Mouse (Mus musculus): Measurements from ENCODE around the gene Kctd21. TPM values are rescaled to one million over a fixed set of nuclear protein-coding genes. Genes with fewer than 3 reads are reported as not detected.

Gene Kctd21
- total and polyA plus RNA-seq, 2 experiments = 3.2 to 4.8 TPM

GRCm38 (mm10) chr7:97301321-97301720, 30.8 kb upstream of the Kctd21 start:
- H3K27me3 ChIP-seq (ENCODE audit: control insufficient read depth, insufficient read depth, low read length) = no peaks in the 10 kb centered on the region
- H3K27ac ChIP-seq (replicated peaks; ENCODE audit: insufficient read depth, low read depth, low read length) = no peak overlapping the region
- H3K79me2 ChIP-seq (ENCODE audit: control insufficient read depth, insufficient read depth, low read length) = no peaks in the 10 kb centered on the region
- no peak overlapping the region for H3K4me3 ChIP-seq (ENCODE audit: insufficient read depth, low read depth, low read length)
- DNase-seq (ENCODE audit: extremely low read depth, low read depth, low spot score) = no peak
- H3K4me1 ChIP-seq (ENCODE audit: control insufficient read depth, insufficient read depth, low read length) = no peaks in the 10 kb centered on the region
- no peaks in the 10 kb centered on the region for H3K36me3 ChIP-seq (ENCODE audit: control insufficient read depth, insufficient read depth, low read length)
- TF ChIP-seq CTCF (IDR thresholded peaks at IDR 0.05; ENCODE audit: low read depth, low read length) (no peak), POLR2A (IDR thresholded peaks at IDR 0.05; ENCODE audit: extremely low read depth, insufficient read depth, low read length) (no peak)
- H3K9ac ChIP-seq (ENCODE audit: low read depth, low read length) = no peak overlapping the region
- 87% methylated on average over 8 of the region's 8 CpGs for WGBS

GRCm38 (mm10) chr7:97302261-97302660, 29.9 kb upstream of the Kctd21 start:
- Histone ChIP-seq H3K4me1 (ENCODE audit: control insufficient read depth, insufficient read depth, low read length) (no peaks in the 10 kb centered on the region), H3K9ac (ENCODE audit: low read depth, low read length) (no peak overlapping the region), H3K36me3 (ENCODE audit: control insufficient read depth, insufficient read depth, low read length) (no peaks in the 10 kb centered on the region), H3K79me2 (ENCODE audit: control insufficient read depth, insufficient read depth, low read length) (no peaks in the 10 kb centered on the region), H3K27me3 (ENCODE audit: control insufficient read depth, insufficient read depth, low read length) (no peaks in the 10 kb centered on the region), H3K27ac (replicated peaks; ENCODE audit: insufficient read depth, low read depth, low read length) (no peak overlapping the region), H3K4me3 (ENCODE audit: insufficient read depth, low read depth, low read length) (no peak overlapping the region)
- TF ChIP-seq POLR2A (IDR thresholded peaks at IDR 0.05; ENCODE audit: extremely low read depth, insufficient read depth, low read length) (no peak), CTCF (IDR thresholded peaks at IDR 0.05; ENCODE audit: low read depth, low read length) (no peak)
- WGBS = 71% methylated on average over 4 of the region's 4 CpGs
- DNase-seq (ENCODE audit: extremely low read depth, low read depth, low spot score) = no peak

- DNase-seq (ENCODE audit: extremely low read depth, low read depth, low spot score) = no peak
- no peaks in the 10 kb centered on the region for H3K4me1 ChIP-seq (ENCODE audit: control insufficient read depth, insufficient read depth, low read length)
- no peaks in the 10 kb centered on the region for H3K79me2 ChIP-seq (ENCODE audit: control insufficient read depth, insufficient read depth, low read length)
- H3K27ac ChIP-seq (replicated peaks; ENCODE audit: insufficient read depth, low read depth, low read length) = no peak overlapping the region
- H3K4me3 ChIP-seq (ENCODE audit: insufficient read depth, low read depth, low read length) = no peak overlapping the region
- no peaks in the 10 kb centered on the region for H3K36me3 ChIP-seq (ENCODE audit: control insufficient read depth, insufficient read depth, low read length)
- H3K9ac ChIP-seq (ENCODE audit: low read depth, low read length) = no peak overlapping the region
- WGBS = 90% methylated on average over 4 of the region's 4 CpGs
- TF ChIP-seq POLR2A (IDR thresholded peaks at IDR 0.05; ENCODE audit: extremely low read depth, insufficient read depth, low read length) = no peak
- TF ChIP-seq CTCF (IDR thresholded peaks at IDR 0.05; ENCODE audit: low read depth, low read length) = no peak
- H3K27me3 ChIP-seq (ENCODE audit: control insufficient read depth, insufficient read depth, low read length) = no peaks in the 10 kb centered on the region
These were observed 29.3 kb upstream of the Kctd21 start for GRCm38 (mm10) chr7:97302876-97303275.

GRCm38 (mm10) chr7:97303614-97304013, 28.5 kb upstream of the Kctd21 start:
- WGBS = 78% methylated on average over 2 of the region's 2 CpGs
- Histone ChIP-seq H3K9ac (ENCODE audit: low read depth, low read length) (no peak overlapping the region), H3K27ac (replicated peaks; ENCODE audit: insufficient read depth, low read depth, low read length) (no peak overlapping the region), H3K4me3 (ENCODE audit: insufficient read depth, low read depth, low read length) (no peak overlapping the region), H3K36me3 (ENCODE audit: control insufficient read depth, insufficient read depth, low read length) (no peaks in the 10 kb centered on the region), H3K4me1 (ENCODE audit: control insufficient read depth, insufficient read depth, low read length) (no peaks in the 10 kb centered on the region), H3K79me2 (ENCODE audit: control insufficient read depth, insufficient read depth, low read length) (no peaks in the 10 kb centered on the region), H3K27me3 (ENCODE audit: control insufficient read depth, insufficient read depth, low read length) (no peaks in the 10 kb centered on the region)
- TF ChIP-seq POLR2A (IDR thresholded peaks at IDR 0.05; ENCODE audit: extremely low read depth, insufficient read depth, low read length) (no peak), CTCF (IDR thresholded peaks at IDR 0.05; ENCODE audit: low read depth, low read length) (no peak)
- no peak for DNase-seq (ENCODE audit: extremely low read depth, low read depth, low spot score)

- Histone ChIP-seq H3K4me3 (ENCODE audit: insufficient read depth, low read depth, low read length) (no peak overlapping the region), H3K9ac (ENCODE audit: low read depth, low read length) (no peak overlapping the region), H3K79me2 (ENCODE audit: control insufficient read depth, insufficient read depth, low read length) (no peaks in the 10 kb centered on the region), H3K27me3 (ENCODE audit: control insufficient read depth, insufficient read depth, low read length) (no peaks in the 10 kb centered on the region), H3K36me3 (ENCODE audit: control insufficient read depth, insufficient read depth, low read length) (no peaks in the 10 kb centered on the region), H3K4me1 (ENCODE audit: control insufficient read depth, insufficient read depth, low read length) (no peaks in the 10 kb centered on the region), H3K27ac (replicated peaks; ENCODE audit: insufficient read depth, low read depth, low read length) (no peak overlapping the region)
- no peak for TF ChIP-seq CTCF (IDR thresholded peaks at IDR 0.05; ENCODE audit: low read depth, low read length)
- no peak for TF ChIP-seq POLR2A (IDR thresholded peaks at IDR 0.05; ENCODE audit: extremely low read depth, insufficient read depth, low read length)
- no peak for DNase-seq (ENCODE audit: extremely low read depth, low read depth, low spot score)
These were observed 27.7 kb upstream of the Kctd21 start for GRCm38 (mm10) chr7:97304471-97304870.

- H3K9ac ChIP-seq (ENCODE audit: low read depth, low read length) = no peak overlapping the region
- no peaks in the 10 kb centered on the region for H3K36me3 ChIP-seq (ENCODE audit: control insufficient read depth, insufficient read depth, low read length)
- no peak overlapping the region for H3K27ac ChIP-seq (replicated peaks; ENCODE audit: insufficient read depth, low read depth, low read length)
- H3K79me2 ChIP-seq (ENCODE audit: control insufficient read depth, insufficient read depth, low read length) = no peaks in the 10 kb centered on the region
- no peaks in the 10 kb centered on the region for H3K4me1 ChIP-seq (ENCODE audit: control insufficient read depth, insufficient read depth, low read length)
- H3K27me3 ChIP-seq (ENCODE audit: control insufficient read depth, insufficient read depth, low read length) = no peaks in the 10 kb centered on the region
- H3K4me3 ChIP-seq (ENCODE audit: insufficient read depth, low read depth, low read length) = no peak overlapping the region
- TF ChIP-seq CTCF (IDR thresholded peaks at IDR 0.05; ENCODE audit: low read depth, low read length) (no peak), POLR2A (IDR thresholded peaks at IDR 0.05; ENCODE audit: extremely low read depth, insufficient read depth, low read length) (no peak)
- WGBS = 78% methylated on average over 4 of the region's 4 CpGs
- no peak for DNase-seq (ENCODE audit: extremely low read depth, low read depth, low spot score)
These were observed 26.9 kb upstream of the Kctd21 start for GRCm38 (mm10) chr7:97305206-97305605.
